Mouse (Mus musculus) hindbrain, embryonic 16.5 days (tissue): ENCODE measurements at regions not wholly inside any gene's neighbourhood (a gene's known extent, or its start where the extent isn't known, plus 50 kb on each side); places are given as distances from the start of the nearest gene placed in this dataset.

Experiments used
- ATAC-seq: fragments of 200-750 bp; cut with Nextera tagmentation; 2 replicates; pipeline ENCODE4 v1.8.0; 2017; ENCODE audit warnings: moderate TSS enrichment, moderate library complexity
- H3K27ac ChIP-seq: fragments of 300-500 bp; sonication (generic); 2 replicates; pipeline ENCODE4 v1.5.1; 2014; ENCODE audit warnings: low read depth, mild to moderate bottlenecking, control low read depth, low read length, moderate library complexity
- H3K27me3 ChIP-seq: fragments of 300-500 bp; sonication (generic); replicated peaks from 2 replicates; pipeline ENCODE4 v1.6.1; 2014; ENCODE audit warnings: low read length; ENCODE audit not compliant: control insufficient read depth, insufficient read depth
- H3K36me3 ChIP-seq: fragments of 300-500 bp; sonication (generic); 2 replicates; pipeline ENCODE4 v1.6.1; 2014; ENCODE audit warnings: mild to moderate bottlenecking, low read length, moderate library complexity, mixed read lengths; ENCODE audit not compliant: control insufficient read depth, insufficient read depth
- H3K4me1 ChIP-seq: fragments of 300-500 bp; sonication (generic); 2 replicates; pipeline ENCODE4 v1.6.1; 2014; ENCODE audit warnings: low read depth, low read length; ENCODE audit not compliant: control insufficient read depth, insufficient read depth
- H3K4me2 ChIP-seq: fragments of 300-500 bp; sonication (generic); 2 replicates; pipeline ENCODE4 v1.6.1; 2014; ENCODE audit warnings: mild to moderate bottlenecking, low read length, control low read depth, moderate library complexity
- H3K4me3 ChIP-seq: fragments of 300-500 bp; sonication (generic); 2 replicates; pipeline ENCODE4 v1.5.1; 2014; ENCODE audit warnings: mild to moderate bottlenecking, low read length, control low read depth, moderate library complexity
- H3K9ac ChIP-seq: fragments of 300-500 bp; sonication (generic); 2 replicates; pipeline ENCODE4 v1.6.1; 2014; ENCODE audit warnings: low read depth, mild to moderate bottlenecking, control low read depth, low read length, moderate library complexity
- H3K9me3 ChIP-seq: fragments of 300-500 bp; sonication (generic); 2 replicates; pipeline ENCODE4 v1.6.1; 2014; ENCODE audit warnings: mild to moderate bottlenecking, low read length, moderate library complexity; ENCODE audit not compliant: control insufficient read depth
- WGBS: fragments of 180-500 bp; shearing (Covaris S2); extraction: QIAGEN DNeasy Blood & Tissue Kit; methylation state at CpG from one replicate; pipeline ENCODE4 v1.1.7; 2014; 5-methylcytosine and 5-hydroxymethylcytosine counted together

DNA sequence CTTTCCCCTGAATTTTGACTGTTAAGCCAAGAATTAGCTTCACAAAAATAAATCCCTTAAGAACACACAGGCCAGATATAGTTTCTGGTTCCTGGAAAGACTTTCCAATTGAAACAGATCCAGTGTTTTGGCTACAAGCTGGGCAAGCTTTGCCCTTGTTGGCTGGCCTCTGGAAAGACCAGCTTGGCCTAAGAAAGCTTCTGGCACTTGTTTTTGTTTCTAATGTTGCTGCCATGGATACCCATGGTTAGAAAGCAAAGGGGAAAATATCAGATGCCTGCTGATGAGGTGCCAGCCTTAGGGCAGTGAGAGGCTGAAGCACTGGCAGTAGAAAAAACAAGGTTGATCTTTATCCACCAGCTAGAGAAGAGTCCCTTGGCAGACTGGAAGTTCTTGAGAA lies 228.2 kb downstream of the Klhl13 start:
- no peaks in the 10 kb centered on the region for H3K9me3 ChIP-seq
- H3K4me2 ChIP-seq: no peak overlapping the region
- H3K4me3 ChIP-seq: no peak overlapping the region
- H3K36me3 ChIP-seq: no peaks in the 10 kb centered on the region
- no peak overlapping the region for H3K9ac ChIP-seq
- no peaks in the 10 kb centered on the region for H3K27me3 ChIP-seq
- no peaks in the 10 kb centered on the region for H3K4me1 ChIP-seq
- ATAC-seq: no peak
- H3K27ac ChIP-seq: no peak overlapping the region

- no peak overlapping the region for H3K4me2 ChIP-seq
- no peak overlapping the region for H3K4me3 ChIP-seq
- H3K9ac ChIP-seq: no peak overlapping the region
- H3K9me3 ChIP-seq: no peaks in the 10 kb centered on the region
- no peaks in the 10 kb centered on the region for H3K4me1 ChIP-seq
- WGBS: 25% methylated on average over 1 of the region's 1 CpGs
- H3K27me3 ChIP-seq: no peaks in the 10 kb centered on the region
- ATAC-seq: no peak
- H3K27ac ChIP-seq: no peak overlapping the region
- H3K36me3 ChIP-seq: no peaks in the 10 kb centered on the region
Observed at GRCm38 (mm10) chrX:23095867-23096266, 269.0 kb downstream of the Klhl13 start.

DNA sequence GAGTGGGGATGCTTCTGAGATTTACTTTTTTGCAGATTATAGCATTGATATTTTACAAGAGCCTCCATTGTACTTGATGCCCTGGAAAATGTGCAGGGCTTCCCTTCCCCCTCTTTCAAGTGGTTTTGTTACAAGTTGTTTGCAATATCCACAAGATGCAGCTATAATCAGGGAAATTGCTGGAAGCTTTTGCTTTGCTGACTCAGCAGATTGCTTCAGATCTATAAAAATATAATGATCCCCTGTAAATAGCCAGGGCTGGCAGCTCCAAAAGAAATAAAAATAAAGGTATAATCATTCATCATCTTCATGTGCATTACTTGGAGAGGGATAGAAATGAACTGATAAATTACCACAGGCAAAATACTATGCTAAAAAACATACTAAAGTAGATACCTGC lies 272.1 kb downstream of the Klhl13 start:
- no peaks in the 10 kb centered on the region for H3K9me3 ChIP-seq
- H3K4me1 ChIP-seq: no peaks in the 10 kb centered on the region
- ATAC-seq: no peak
- no peak overlapping the region for H3K9ac ChIP-seq
- H3K4me2 ChIP-seq: no peak overlapping the region
- no peak overlapping the region for H3K4me3 ChIP-seq
- no peaks in the 10 kb centered on the region for H3K27me3 ChIP-seq
- H3K27ac ChIP-seq: no peak overlapping the region
- no peaks in the 10 kb centered on the region for H3K36me3 ChIP-seq

- H3K9me3 ChIP-seq: no peaks in the 10 kb centered on the region
- no peak for ATAC-seq
- H3K36me3 ChIP-seq: no peaks in the 10 kb centered on the region
- no peak overlapping the region for H3K4me3 ChIP-seq
- H3K4me2 ChIP-seq: no peak overlapping the region
- H3K27me3 ChIP-seq: no peaks in the 10 kb centered on the region
- no peaks in the 10 kb centered on the region for H3K4me1 ChIP-seq
- H3K27ac ChIP-seq: no peak overlapping the region
- H3K9ac ChIP-seq: no peak overlapping the region
- WGBS: 79% methylated on average over 4 of the region's 4 CpGs
Observed at GRCm38 (mm10) chrX:23066432-23066831, 298.4 kb downstream of the Klhl13 start.

GRCm38 (mm10) chrX:23027622-23028021 lies 337.3 kb downstream of the Klhl13 start:
- H3K4me2 ChIP-seq: no peak overlapping the region
- H3K36me3 ChIP-seq: no peaks in the 10 kb centered on the region
- H3K27me3 ChIP-seq: no peaks in the 10 kb centered on the region
- no peaks in the 10 kb centered on the region for H3K9me3 ChIP-seq
- no peak for ATAC-seq
- no peak overlapping the region for H3K27ac ChIP-seq
- no peaks in the 10 kb centered on the region for H3K4me1 ChIP-seq
- 65% methylated on average over 3 of the region's 3 CpGs for WGBS
- no peak overlapping the region for H3K9ac ChIP-seq
- no peak overlapping the region for H3K4me3 ChIP-seq

GRCm38 (mm10) chrX:23015562-23015961 lies 349.3 kb downstream of the Klhl13 start:
- Histone ChIP-seq H3K27ac (no peak overlapping the region), H3K9ac (no peak overlapping the region), H3K4me1 (no peaks in the 10 kb centered on the region), H3K4me2 (no peak overlapping the region), H3K4me3 (no peak overlapping the region), H3K36me3 (no peaks in the 10 kb centered on the region), H3K9me3 (no peaks in the 10 kb centered on the region), H3K27me3 (no peaks in the 10 kb centered on the region)
- peak; percentile 42; the same call in 1 of the 2 replicates for ATAC-seq
- WGBS: 44% methylated on average over 1 of the region's 1 CpGs

- Histone ChIP-seq H3K4me3 (no peak overlapping the region), H3K27me3 (no peaks in the 10 kb centered on the region), H3K36me3 (no peaks in the 10 kb centered on the region), H3K4me2 (no peak overlapping the region), H3K9me3 (no peaks in the 10 kb centered on the region), H3K27ac (no peak overlapping the region), H3K4me1 (no peaks in the 10 kb centered on the region), H3K9ac (no peak overlapping the region)
- no peak for ATAC-seq
- 94% methylated on average over 1 of the region's 1 CpGs for WGBS
Observed at GRCm38 (mm10) chrX:23015118-23015517, 349.8 kb downstream of the Klhl13 start.
